Mouse (Mus musculus): ENCODE data around the gene Mertk. TPM values are rescaled to one million over a fixed set of nuclear protein-coding genes. Genes with fewer than 3 reads are reported as not detected.

Mertk gene
- total and polyA plus RNA-seq, 2 experiments from 2014 or later = 3.0 to 6.3 TPM

DNA sequence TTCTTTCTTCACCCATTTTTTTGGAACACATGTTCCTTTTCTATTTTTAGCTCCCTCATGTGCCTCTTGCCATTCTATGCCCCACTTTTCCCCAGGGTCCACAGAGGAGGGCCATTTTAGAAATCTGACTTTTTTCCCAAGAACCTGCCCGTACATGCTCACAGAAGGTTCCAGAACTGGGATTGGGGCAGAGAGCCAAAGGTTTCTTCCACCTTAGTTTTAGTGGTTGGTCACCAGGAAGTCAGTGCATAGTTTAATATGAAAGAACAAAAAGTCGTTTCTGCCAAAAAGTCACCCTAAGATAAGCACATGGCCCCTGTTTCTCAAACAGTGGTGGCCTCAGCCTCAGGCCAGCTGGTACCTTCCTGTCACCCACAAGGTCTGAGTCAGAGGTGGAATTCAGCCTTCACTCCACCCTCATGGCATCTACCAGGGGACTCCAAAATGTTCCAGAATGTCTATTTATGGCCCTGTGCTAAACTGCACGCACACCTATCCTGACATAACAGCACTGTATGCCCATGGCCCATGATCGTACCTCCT is 56.5 kb downstream of the Mertk start:
- no peaks in the 10 kb centered on the region for H3K36me3 ChIP-seq (ENCODE audit: insufficient read depth, low read length)
- no peak overlapping the region for H3K4me2 ChIP-seq (ENCODE audit: low read depth, low read length)
- TF ChIP-seq CTCF (IDR thresholded peaks at IDR 0.05; ENCODE audit: low read depth) = no peak
- no peak overlapping the region for H3K27ac ChIP-seq
- H3K4me1 ChIP-seq (ENCODE audit: insufficient read depth, low read length) = no peaks in the 10 kb centered on the region
- DNase-seq (ENCODE audit: low spot score) (no peak), ATAC-seq (no peak)
- H3K9me3 ChIP-seq (ENCODE audit: low read length) = no peaks in the 10 kb centered on the region
- H3K27me3 ChIP-seq (ENCODE audit: insufficient read depth, low read length) = no peaks in the 10 kb centered on the region
- H3K4me3 ChIP-seq (ENCODE audit: low read length) = no peak overlapping the region
- no peak overlapping the region for H3K9ac ChIP-seq (replicated peaks; ENCODE audit: low read length)
- WGBS = 86% methylated on average over 4 of the region's 4 CpGs

DNA sequence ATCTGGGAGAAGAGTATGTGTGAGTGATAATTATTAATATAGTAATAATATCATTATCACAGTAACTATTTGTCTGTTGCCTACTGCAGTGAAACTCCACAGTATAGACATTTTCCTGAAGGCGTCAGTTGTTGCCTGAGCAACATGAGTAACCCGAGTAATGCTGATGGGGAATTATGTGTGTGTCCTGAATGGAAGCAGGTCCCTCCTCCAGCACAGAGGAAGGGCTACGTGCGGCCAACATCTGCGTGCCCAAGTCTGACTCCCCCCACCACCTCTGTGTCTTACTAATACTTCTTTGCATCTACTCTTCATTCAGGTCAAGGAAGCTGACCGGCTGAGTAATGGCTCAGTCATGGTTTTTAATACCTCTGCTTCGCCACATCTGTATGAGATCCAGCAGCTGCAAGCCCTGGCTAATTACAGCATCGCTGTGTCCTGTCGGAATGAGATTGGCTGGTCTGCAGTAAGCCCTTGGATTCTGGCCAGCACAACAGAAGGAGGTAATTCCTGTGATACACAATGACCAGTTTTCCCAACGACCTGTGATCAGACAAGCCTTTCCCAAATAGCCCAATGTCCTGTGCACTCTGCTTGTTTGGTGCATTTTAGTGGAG is 60.1 kb downstream of the Mertk start:
- no peaks in the 10 kb centered on the region for H3K9me3 ChIP-seq (ENCODE audit: low read length)
- no peak overlapping the region for H3K9ac ChIP-seq (replicated peaks; ENCODE audit: low read length)
- TF ChIP-seq CTCF (IDR thresholded peaks at IDR 0.05; ENCODE audit: low read depth) = no peak
- 27% methylated on average over 10 of the region's 10 CpGs for WGBS
- no peak overlapping the region; the same call in 1 of the 2 replicates for H3K27ac ChIP-seq
- DNase-seq (ENCODE audit: low spot score) (peak; percentile 68), ATAC-seq (peak; percentile 67)
- no peak overlapping the region for H3K4me3 ChIP-seq (ENCODE audit: low read length)
- H3K36me3 ChIP-seq (ENCODE audit: insufficient read depth, low read length) = no peaks in the 10 kb centered on the region
- no peaks in the 10 kb centered on the region for H3K27me3 ChIP-seq (ENCODE audit: insufficient read depth, low read length)
- H3K4me1 ChIP-seq (ENCODE audit: insufficient read depth, low read length) = no peaks in the 10 kb centered on the region
- H3K4me2 ChIP-seq (ENCODE audit: low read depth, low read length) = no peak overlapping the region

DNA sequence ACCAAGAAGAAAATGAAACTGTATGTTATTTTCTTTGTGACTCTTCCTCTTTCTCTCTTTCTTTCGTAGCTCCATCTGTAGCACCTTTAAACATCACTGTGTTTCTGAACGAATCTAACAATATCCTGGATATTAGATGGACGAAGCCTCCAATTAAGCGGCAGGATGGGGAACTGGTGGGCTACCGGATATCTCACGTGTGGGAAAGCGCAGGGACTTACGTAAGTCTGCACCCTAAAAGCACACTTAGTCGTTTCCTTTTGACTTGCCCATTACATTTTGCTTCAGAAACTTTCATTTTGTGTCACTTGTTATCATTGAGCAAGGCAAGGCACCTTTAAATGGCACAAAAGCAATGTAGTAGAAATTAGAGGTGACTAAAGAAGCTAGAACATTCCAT is 63.3 kb downstream of the Mertk start:
- no peak for TF ChIP-seq CTCF (IDR thresholded peaks at IDR 0.05; ENCODE audit: low read depth)
- no peak for ATAC-seq
- 94% methylated on average over 9 of the region's 9 CpGs for WGBS

DNA sequence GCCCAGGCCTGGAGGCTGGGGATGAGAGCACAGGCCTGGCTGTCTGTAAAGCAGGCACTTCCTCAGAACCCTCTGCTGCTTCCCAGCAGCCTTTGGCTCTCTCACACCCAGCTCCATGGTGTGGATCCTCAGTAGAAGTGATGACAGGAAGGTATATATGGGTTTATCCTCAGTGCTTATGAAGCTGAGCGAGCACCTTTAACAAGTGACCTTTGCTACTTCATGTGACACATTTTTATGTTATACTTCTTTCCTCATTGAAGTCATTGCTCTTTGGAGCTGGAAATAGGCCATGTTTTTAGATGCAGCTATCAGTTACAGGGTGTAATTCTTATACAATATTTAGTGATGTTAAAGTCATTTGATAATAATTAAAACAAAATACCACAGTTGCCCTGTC is 67.0 kb downstream of the Mertk start:
- WGBS = 94% methylated on average over 1 of the region's 1 CpGs
- Histone ChIP-seq H3K36me3 (ENCODE audit: insufficient read depth, low read length) (no peaks in the 10 kb centered on the region), H3K27me3 (ENCODE audit: insufficient read depth, low read length) (no peaks in the 10 kb centered on the region), H3K9ac (replicated peaks; ENCODE audit: low read length) (no peak overlapping the region), H3K4me3 (ENCODE audit: low read length) (no peak overlapping the region), H3K4me2 (ENCODE audit: low read depth, low read length) (no peak overlapping the region), H3K9me3 (ENCODE audit: low read length) (no peaks in the 10 kb centered on the region), H3K27ac (no peak overlapping the region), H3K4me1 (ENCODE audit: insufficient read depth, low read length) (no peaks in the 10 kb centered on the region)
- ATAC-seq (no peak), DNase-seq (ENCODE audit: low spot score) (no peak)
- no peak for TF ChIP-seq CTCF (IDR thresholded peaks at IDR 0.05; ENCODE audit: low read depth)

More for the DNA sequence above, 63.3 kb downstream of the Mertk start:
- no peak overlapping the region for H3K9ac ChIP-seq (replicated peaks; ENCODE audit: low read length)
- no peak overlapping the region for H3K4me2 ChIP-seq (ENCODE audit: low read depth, low read length)
- H3K27ac ChIP-seq = no peak overlapping the region
- DNase-seq (ENCODE audit: low spot score) = no peak
- no peaks in the 10 kb centered on the region for H3K27me3 ChIP-seq (ENCODE audit: insufficient read depth, low read length)
- H3K4me3 ChIP-seq (ENCODE audit: low read length) = no peak overlapping the region
- H3K36me3 ChIP-seq (ENCODE audit: insufficient read depth, low read length) = no peaks in the 10 kb centered on the region
- H3K4me1 ChIP-seq (ENCODE audit: insufficient read depth, low read length) = no peaks in the 10 kb centered on the region
- H3K9me3 ChIP-seq (ENCODE audit: low read length) = no peaks in the 10 kb centered on the region

DNA sequence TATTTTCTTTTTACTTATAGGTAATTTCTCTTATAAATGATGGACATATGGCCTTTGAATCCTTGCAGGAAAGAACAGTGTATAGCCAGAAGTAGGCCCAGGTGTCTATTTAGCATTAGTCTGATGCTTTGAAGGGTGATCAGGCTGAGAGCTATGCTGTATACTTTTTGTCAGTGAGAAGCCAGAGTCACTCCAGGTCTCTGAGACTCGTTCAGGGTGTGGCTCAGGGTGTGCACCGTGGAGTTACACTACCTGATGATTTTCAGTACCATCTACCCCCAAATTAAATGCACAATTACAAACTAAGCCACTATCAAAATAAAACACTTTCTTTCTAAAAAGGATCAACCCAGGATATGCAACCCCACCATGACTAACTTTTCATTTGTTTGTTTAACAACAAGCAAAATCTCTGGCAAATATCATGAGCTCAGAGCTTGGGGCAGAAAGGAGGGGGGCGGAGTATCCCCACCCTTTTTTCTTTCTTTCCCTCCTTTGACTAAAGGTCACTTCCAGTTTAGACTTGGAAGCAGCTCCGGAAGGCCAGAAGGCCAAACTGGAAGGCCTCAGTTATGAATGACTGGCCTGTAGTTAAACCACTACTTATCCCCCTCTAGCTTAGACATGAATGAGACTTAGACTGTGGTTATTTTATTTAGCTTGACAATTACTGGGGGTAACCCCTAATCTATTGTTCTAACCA is 69.9 kb downstream of the Mertk start:
- H3K4me1 ChIP-seq (ENCODE audit: insufficient read depth, low read length) = no peaks in the 10 kb centered on the region
- no peaks in the 10 kb centered on the region for H3K27me3 ChIP-seq (ENCODE audit: insufficient read depth, low read length)
- ATAC-seq (no peak), DNase-seq (ENCODE audit: low spot score) (no peak)
- no peak overlapping the region for H3K4me2 ChIP-seq (ENCODE audit: low read depth, low read length)
- no peaks in the 10 kb centered on the region for H3K9me3 ChIP-seq (ENCODE audit: low read length)
- no peaks in the 10 kb centered on the region for H3K36me3 ChIP-seq (ENCODE audit: insufficient read depth, low read length)
- no peak overlapping the region for H3K4me3 ChIP-seq (ENCODE audit: low read length)
- TF ChIP-seq CTCF (IDR thresholded peaks at IDR 0.05; ENCODE audit: low read depth) = no peak
- H3K9ac ChIP-seq (replicated peaks; ENCODE audit: low read length) = no peak overlapping the region
- 86% methylated on average over 4 of the region's 4 CpGs for WGBS
- no peak overlapping the region for H3K27ac ChIP-seq

DNA sequence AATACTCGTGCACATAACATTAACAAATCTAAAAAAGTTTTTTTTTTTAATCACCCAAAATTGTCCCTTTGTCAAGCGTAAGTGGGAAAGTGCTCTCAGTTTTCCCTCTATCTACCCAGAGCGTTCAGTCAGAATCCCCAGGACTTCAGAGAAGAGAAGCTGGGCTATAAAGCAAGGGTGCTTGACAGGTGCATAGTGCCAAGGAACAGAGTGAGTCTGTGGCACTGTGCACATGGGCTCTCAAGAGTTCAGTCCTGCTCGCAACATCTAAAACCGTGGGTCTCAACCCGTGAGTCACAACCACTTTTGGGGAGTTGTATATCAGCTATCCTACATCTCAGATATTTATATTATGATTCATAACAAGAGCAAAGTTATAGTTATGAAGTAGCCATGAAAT is 71.8 kb downstream of the Mertk start:
- Histone ChIP-seq H3K36me3 (ENCODE audit: insufficient read depth, low read length) (no peaks in the 10 kb centered on the region), H3K27ac (no peak overlapping the region), H3K4me2 (ENCODE audit: low read depth, low read length) (no peak overlapping the region), H3K4me3 (ENCODE audit: low read length) (no peak overlapping the region), H3K4me1 (ENCODE audit: insufficient read depth, low read length) (no peaks in the 10 kb centered on the region), H3K27me3 (ENCODE audit: insufficient read depth, low read length) (no peaks in the 10 kb centered on the region), H3K9ac (replicated peaks; ENCODE audit: low read length) (no peak overlapping the region), H3K9me3 (ENCODE audit: low read length) (no peaks in the 10 kb centered on the region)
- DNase-seq (ENCODE audit: low spot score) (no peak), ATAC-seq (no peak)
- TF ChIP-seq CTCF (IDR thresholded peaks at IDR 0.05; ENCODE audit: low read depth) = no peak
- WGBS = 92% methylated on average over 6 of the region's 6 CpGs

DNA sequence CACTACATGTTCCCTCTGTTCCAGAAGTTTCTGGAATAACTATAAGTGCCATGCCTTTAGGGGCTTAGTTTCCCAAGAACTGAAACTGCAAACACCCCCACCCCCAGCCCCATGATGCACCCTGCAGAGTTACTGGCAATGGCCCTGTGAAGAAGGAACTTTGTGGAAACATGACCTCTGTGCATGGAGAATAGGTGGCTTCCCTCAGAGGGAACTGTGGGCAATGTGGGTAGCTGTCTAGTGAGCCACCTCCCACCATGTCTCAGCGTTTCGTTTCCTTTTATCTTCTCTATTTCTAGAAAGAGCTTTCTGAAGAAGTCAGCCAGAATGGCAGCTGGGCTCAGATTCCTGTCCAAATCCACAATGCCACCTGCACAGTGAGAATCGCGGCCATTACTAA is 72.3 kb downstream of the Mertk start:
- TF ChIP-seq CTCF (IDR thresholded peaks at IDR 0.05; ENCODE audit: low read depth) = no peak
- Histone ChIP-seq H3K4me2 (ENCODE audit: low read depth, low read length) (no peak overlapping the region), H3K4me3 (ENCODE audit: low read length) (no peak overlapping the region), H3K27me3 (ENCODE audit: insufficient read depth, low read length) (no peaks in the 10 kb centered on the region), H3K4me1 (ENCODE audit: insufficient read depth, low read length) (no peaks in the 10 kb centered on the region), H3K9ac (replicated peaks; ENCODE audit: low read length) (no peak overlapping the region), H3K27ac (no peak overlapping the region), H3K36me3 (ENCODE audit: insufficient read depth, low read length) (no peaks in the 10 kb centered on the region), H3K9me3 (ENCODE audit: low read length) (no peaks in the 10 kb centered on the region)
- WGBS = 74% methylated on average over 4 of the region's 4 CpGs
- DNase-seq (ENCODE audit: low spot score) (no peak), ATAC-seq (no peak)
